Mouse (Mus musculus) right cerebral cortex, adult 2 months (tissue): ENCODE results near the gene Vldlr.

Source experiments
- DNase-seq, 2 experiments: peaks; one replicate each; pipeline ENCODE4 v3.0.0; 2021 to 2022; ENCODE audit warnings: low spot score in 2 of 2

The Vldlr gene

GRCm38 (mm10) chr19:27216318-27216717 is at the start of gene Vldlr:
TSS of gene Vldlr (plus strand) at chr19:27216484.
- peak; percentile 42 to 57 for DNase-seq

DNA sequence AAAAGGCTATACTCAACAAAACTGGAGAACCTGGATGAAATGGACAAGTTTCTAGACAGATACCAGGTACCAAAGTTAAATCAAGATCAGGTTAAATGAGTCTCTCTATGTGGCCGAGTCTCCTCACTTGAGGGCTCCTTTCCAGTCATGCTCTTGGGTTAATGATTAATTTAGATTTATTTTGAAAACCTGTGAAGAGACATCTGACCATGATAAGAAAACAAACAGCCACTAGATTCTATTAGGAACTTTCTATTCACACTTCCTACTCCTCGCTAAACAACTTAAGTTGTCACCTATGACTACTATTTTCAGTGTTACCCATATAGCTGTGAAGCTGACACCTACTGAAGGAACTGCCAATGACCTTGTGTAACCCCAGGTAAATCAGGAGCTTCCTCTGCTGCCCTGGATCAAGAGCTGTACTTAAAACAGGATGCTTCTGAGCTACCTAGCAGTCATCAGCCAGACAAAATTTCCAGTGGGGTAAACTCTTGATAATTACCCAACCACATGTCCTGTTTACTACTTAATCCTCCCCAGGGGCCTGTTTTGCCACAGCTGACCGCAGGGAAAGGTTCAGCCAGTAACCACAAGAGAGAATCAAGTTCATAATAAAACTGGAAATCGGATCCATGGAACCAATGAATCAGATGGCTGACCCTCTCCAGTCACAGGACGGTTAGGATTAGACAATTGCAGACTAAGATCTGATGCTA is 48.5 kb upstream of the Vldlr start:
- no peak for DNase-seq

GRCm38 (mm10) chr19:27173836-27174235 is 42.4 kb upstream of the Vldlr start:
- no peak for DNase-seq

GRCm38 (mm10) chr19:27175617-27176016 is 40.7 kb upstream of the Vldlr start:
- DNase-seq: no peak

DNA sequence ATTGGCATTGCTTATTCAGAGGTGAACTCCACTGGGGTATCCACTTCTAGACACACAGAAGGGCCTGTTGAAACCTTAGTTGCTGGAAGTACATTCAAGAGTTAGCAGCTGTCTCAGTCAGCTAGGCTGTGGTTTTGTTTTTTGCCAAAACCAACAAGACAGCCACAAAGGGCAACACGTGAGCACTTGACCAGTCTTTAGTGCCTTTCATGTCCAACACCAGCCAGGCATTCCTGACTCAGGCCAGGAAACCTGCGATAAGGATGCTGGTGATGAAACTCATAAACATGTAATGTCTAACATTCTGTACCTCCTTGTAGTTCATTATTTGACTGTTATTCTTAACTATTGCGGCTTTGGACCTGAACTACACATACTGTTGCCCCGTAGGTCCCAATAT is 39.7 kb upstream of the Vldlr start:
- DNase-seq: no peak

- no peak for DNase-seq
These were observed 38.0 kb upstream of the Vldlr start for GRCm38 (mm10) chr19:27178195-27178807.

DNA sequence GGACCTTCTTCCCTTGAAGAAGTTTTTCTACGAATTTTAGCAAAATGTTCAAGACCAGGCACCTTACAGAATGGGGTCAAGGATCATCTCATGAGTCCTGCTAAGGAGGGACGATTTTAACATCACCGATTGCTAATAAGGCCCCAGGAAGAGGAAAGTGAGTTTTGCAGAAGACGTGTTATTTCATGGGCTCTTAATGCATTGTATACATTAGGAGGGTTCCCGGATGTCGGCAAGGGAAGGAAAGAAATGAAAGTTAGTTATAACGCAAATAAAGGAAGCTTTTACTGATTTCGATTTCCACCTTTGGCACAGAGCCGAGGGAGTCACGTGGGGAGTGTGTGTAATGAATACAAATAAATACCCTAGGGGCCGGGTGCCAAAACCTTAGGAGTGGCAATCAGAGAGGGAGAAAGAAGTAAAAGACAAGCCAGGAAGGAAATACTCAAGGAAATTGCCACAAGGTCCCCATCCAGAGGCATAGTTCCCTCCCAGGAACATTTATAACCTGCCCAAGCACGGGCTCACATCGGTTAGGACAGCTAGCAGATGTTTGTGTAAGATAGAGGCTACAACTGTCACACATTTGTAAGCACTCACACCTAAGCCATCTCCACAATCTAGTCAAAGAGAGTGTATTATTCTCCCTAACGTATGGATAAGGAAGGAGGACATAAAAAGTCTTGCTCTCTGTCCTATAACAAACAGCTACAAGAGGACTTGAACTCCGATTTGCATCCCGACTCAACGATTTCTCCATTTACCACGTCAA is 35.7 kb upstream of the Vldlr start:
- DNase-seq: peak in 1 of 2 experiments; percentile 17

DNA sequence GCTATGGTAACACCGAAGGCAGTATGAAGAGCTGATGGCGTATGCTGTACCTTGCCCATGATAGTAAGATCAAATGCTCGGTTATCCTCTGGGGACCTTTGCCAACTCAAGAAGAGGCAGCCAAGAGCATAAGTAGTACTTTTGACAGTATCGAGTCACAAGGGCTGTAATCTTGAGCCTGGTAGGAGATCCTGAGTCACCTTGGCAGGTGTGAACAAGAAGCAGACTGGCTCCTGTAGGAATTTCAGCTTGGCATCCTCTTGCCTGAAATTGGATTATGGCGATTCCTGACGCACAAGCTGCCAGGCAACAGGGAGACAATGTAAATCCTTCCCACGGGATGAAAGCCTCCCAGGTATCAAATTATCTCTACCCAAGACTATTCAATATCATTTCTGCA is 32.8 kb upstream of the Vldlr start:
- DNase-seq: no peak

DNA sequence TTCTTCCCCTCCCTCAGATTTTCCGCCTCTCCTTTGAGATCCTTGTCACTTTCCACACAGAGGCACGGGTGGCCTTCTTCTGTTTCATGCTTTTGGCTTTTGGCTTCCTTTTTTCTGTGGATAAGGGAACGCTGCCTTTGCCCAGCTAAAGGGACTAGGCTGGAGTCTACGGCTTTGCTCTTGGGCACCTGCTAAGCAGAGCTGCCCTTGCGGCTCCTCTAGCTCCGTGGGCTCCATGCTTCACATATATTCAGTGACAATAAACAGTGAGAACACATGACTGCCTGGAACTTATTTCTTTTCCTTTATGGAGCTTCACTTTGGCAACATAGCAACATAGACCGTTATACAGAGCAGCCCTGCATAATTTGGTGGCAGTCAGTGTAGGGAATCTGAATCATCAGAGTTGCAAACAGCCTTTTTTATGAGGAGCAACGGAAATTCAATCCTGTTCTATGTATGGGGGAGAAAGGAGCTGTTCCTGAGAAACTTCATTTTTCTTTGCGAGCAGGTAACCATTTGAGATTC is 12.5 kb upstream of the Vldlr start:
- DNase-seq: peak; percentile 11 to 19

GRCm38 (mm10) chr19:27210991-27211390 is 5.3 kb upstream of the Vldlr start:
- no peak for DNase-seq

- DNase-seq: no peak
These were observed 688 bp upstream of the Vldlr start for GRCm38 (mm10) chr19:27215596-27215995.

GRCm38 (mm10) chr19:27216767-27217403 is 601 bp downstream of the Vldlr start:
- peak; percentile 68 to 74 for DNase-seq

GRCm38 (mm10) chr19:27217404-27217940 is 1.2 kb downstream of the Vldlr start:
- peak; percentile 64 to 73 for DNase-seq

DNA sequence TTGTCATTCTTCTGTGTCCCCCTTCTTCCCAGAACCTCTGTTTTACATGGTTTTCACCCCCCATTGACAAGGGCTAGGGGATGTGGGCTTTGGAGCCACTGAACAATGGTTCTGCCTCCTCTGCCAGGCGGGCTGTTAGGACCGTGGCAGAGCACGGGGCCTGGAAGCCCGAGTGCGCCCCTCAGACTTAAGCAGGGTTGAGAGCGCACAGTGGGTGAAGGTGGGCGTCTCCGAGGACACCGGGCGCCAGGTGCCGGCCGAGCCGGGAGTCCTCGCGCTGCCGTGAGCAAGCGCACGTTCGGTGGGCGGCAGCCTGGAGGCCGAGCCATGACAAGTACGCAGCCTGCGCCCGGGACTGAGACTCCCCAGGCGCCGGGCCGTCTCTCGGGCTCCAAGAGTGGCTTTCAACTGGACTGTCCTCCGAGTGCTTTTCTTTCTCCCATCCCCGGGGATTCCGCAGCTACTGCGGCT is 1.7 kb downstream of the Vldlr start:
- DNase-seq: peak; percentile 35 to 61

GRCm38 (mm10) chr19:27218561-27219262 is 2.4 kb downstream of the Vldlr start:
- DNase-seq: peak; percentile 53 to 68

GRCm38 (mm10) chr19:27219586-27219985 is 3.3 kb downstream of the Vldlr start:
- DNase-seq: no peak

DNA sequence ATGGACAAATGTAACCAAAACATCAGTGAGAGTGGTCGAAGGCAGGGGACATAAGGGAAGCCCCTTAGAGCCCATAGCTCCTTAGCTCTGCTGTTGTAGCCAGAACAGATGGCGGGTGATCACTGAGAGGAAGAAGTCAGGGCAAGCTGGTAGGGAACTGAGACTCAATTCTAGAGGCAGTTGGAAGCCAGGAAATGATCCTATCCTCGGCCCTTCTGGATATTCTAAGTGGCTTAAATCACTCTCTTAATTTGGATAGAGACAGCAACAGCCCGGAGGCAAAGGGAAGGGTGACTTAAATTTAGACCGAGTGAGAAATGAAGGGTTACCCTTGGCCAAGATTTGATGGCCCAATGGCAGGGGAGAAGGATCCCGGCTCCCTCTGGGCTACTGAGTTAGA is 6.8 kb downstream of the Vldlr start:
- no peak for DNase-seq

GRCm38 (mm10) chr19:27224356-27224755 is 8.1 kb downstream of the Vldlr start:
- no peak for DNase-seq

DNA sequence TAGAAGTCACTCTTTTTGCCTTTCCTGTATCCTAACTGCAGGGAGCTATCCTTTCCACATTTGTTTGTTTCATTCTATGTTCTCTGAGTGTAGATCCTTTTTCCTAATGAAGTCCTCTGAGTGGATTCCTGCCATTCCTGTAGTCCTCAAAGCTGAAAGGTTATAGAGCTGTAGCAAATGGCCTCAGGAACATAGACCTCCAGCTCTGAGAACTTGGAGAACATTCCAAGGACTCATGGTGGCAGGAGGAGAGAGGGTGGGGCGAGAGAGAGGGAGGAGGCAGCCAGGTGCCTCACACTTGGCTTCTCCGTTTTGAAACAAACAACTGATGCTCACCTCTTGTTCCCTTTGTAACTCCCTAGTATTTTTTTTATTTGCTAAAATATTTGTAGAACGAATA is 10.3 kb downstream of the Vldlr start:
- no peak for DNase-seq

GRCm38 (mm10) chr19:27227131-27227530 is 10.8 kb downstream of the Vldlr start:
- DNase-seq: peak in 1 of 2 experiments; percentile 17

- no peak for DNase-seq
These were observed 12.0 kb downstream of the Vldlr start for GRCm38 (mm10) chr19:27228254-27228653.
